In genomic region chr3:89305551-89306325, GRCm38 (mm10) we compare ENCODE assay signal across 15 mouse cellular contexts. TPM values are rescaled to one million over a fixed set of nuclear protein-coding genes. Genes with fewer than 3 reads are reported as not detected.
DNase-seq lines count a peak whose midpoint lies in the region; ATAC-seq and TF ChIP-seq lines count a peak whose summit lies in the region.
"Had no signal": no experiment of that assay in that cellular context is flagged by ENCODE, and none has a peak within 500 bp of the region (broad histone marks: within the 10 kb centered on the region; RNA-seq: fewer than 3 reads in every experiment).

No protein-coding gene starts in this region.

- TF ChIP-seq CTCF in liver, adult 2 months (IDR thresholded peaks at IDR 0.05; ENCODE audit: low read depth, low read length) = no peak

- 21% methylated on average over 8 of the region's 8 CpGs for WGBS in liver, adult 2 months
- 61% methylated on average over 8 of the region's 8 CpGs for WGBS in liver, embryonic 12.5 days (ENCODE audit: insufficient replicate concordance)
- 53% methylated on average over 8 of the region's 8 CpGs for WGBS in embryonic facial prominence, embryonic 13.5 days
- WGBS in hindbrain, embryonic 14.5 days = 80% methylated on average over 8 of the region's 8 CpGs

- ATAC-seq in liver, embryonic 12.5 days = no peak
- no peak for ATAC-seq in embryonic facial prominence, embryonic 13.5 days (ENCODE audit: insufficient number of reproducible peaks, insufficient read depth, low FRiP score, low TSS enrichment, low read depth)
- no peak for ATAC-seq in hindbrain, embryonic 14.5 days (ENCODE audit: low FRiP score)
- ATAC-seq: CD4-positive, CD25-positive, alpha-beta regulatory T cell, adult 4 months; forebrain, embryonic 13.5 days had no signal

- peak; percentile 98 for DNase-seq in liver, adult 2 months (ENCODE audit: extremely low read depth, low read depth, low spot score)
- peak; percentile 92 for DNase-seq in adipocyte (ENCODE audit: low spot score)
- peak; percentile 61 to 72 for DNase-seq in kidney, postnatal 25 days
- no peak for DNase-seq in ovary, postnatal 14 days (ENCODE audit: low spot score)
- DNase-seq in cerebellum, adult 9-11 months = no peak
- DNase-seq in hindbrain, embryonic 14.5 days (ENCODE audit: low spot score) = no peak
- DNase-seq: gastrocnemius, postnatal 14 days; liver, embryonic 13.5 days; right cerebral cortex, postnatal 4 days had no signal

- TF ChIP-seq POLR2A in liver, adult 2 months (IDR thresholded peaks at IDR 0.05; ENCODE audit: extremely low read depth, insufficient read depth, low read length) = 0 out of 2 replicates have a peak, but pooled peaks have one; percentile 29

- H3K4me3 ChIP-seq in liver, adult 2 months (ENCODE audit: insufficient read depth, low read depth, low read length) = no peak overlapping the region
- H3K4me3 ChIP-seq in liver, embryonic 12.5 days = no peak overlapping the region
- no peak overlapping the region for H3K4me3 ChIP-seq in embryonic facial prominence, embryonic 13.5 days
- no peak overlapping the region for H3K4me3 ChIP-seq in hindbrain, embryonic 14.5 days (replicated peaks; ENCODE audit: low read length)
- H3K4me3 ChIP-seq: forebrain, embryonic 13.5 days; heart, embryonic 12.5 days; hindbrain, embryonic 13.5 days; liver, embryonic 13.5 days had no signal

- no peaks in the 10 kb centered on the region for H3K9me3 ChIP-seq in liver, embryonic 12.5 days (replicated peaks)
- H3K9me3 ChIP-seq in embryonic facial prominence, embryonic 13.5 days = no peaks in the 10 kb centered on the region
- H3K9me3 ChIP-seq in hindbrain, embryonic 14.5 days (ENCODE audit: control insufficient read depth, low read length) = no peaks in the 10 kb centered on the region
- H3K9me3 ChIP-seq: forebrain, embryonic 13.5 days; heart, embryonic 12.5 days; hindbrain, embryonic 13.5 days; liver, embryonic 13.5 days had no signal

- peak overlapping the region; percentile 68 for H3K9ac ChIP-seq in liver, adult 2 months (ENCODE audit: low read depth, low read length)
- no peak overlapping the region for H3K9ac ChIP-seq in liver, embryonic 12.5 days
- H3K9ac ChIP-seq in embryonic facial prominence, embryonic 13.5 days = 0 out of 2 replicates have a peak overlapping the region, but pooled peaks have one; percentile 21
- no peak overlapping the region for H3K9ac ChIP-seq in hindbrain, embryonic 14.5 days
- H3K9ac ChIP-seq: forebrain, embryonic 13.5 days; heart, embryonic 12.5 days; hindbrain, embryonic 13.5 days; liver, embryonic 13.5 days had no signal

- no peaks in the 10 kb centered on the region; the same call in 1 of the 2 replicates for H3K79me2 ChIP-seq in liver, adult 2 months (ENCODE audit: control insufficient read depth, insufficient read depth, low read length)

- H3K4me2 ChIP-seq in liver, embryonic 12.5 days = no peak overlapping the region
- H3K4me2 ChIP-seq in embryonic facial prominence, embryonic 13.5 days = no peak overlapping the region
- H3K4me2 ChIP-seq in hindbrain, embryonic 14.5 days (replicated peaks) = no peak overlapping the region
- H3K4me2 ChIP-seq: forebrain, embryonic 13.5 days; heart, embryonic 12.5 days; hindbrain, embryonic 13.5 days; liver, embryonic 13.5 days had no signal

- H3K4me1 ChIP-seq in liver, adult 2 months (ENCODE audit: control insufficient read depth, insufficient read depth, low read length) = peaks cover 30% of the 10 kb centered on the region
- H3K4me1 ChIP-seq in liver, embryonic 12.5 days = no peaks in the 10 kb centered on the region
- H3K4me1 ChIP-seq in embryonic facial prominence, embryonic 13.5 days = peaks cover 16% of the 10 kb centered on the region
- no peaks in the 10 kb centered on the region for H3K4me1 ChIP-seq in hindbrain, embryonic 14.5 days (replicated peaks; ENCODE audit: control insufficient read depth, insufficient read depth, low read length)
- H3K4me1 ChIP-seq: forebrain, embryonic 13.5 days; heart, embryonic 12.5 days had no signal

- H3K27me3 ChIP-seq in liver, adult 2 months (ENCODE audit: control insufficient read depth, insufficient read depth, low read length) = no peaks in the 10 kb centered on the region
- peaks cover 33% of the 10 kb centered on the region for H3K27me3 ChIP-seq in liver, embryonic 12.5 days (replicated peaks)
- H3K27me3 ChIP-seq in embryonic facial prominence, embryonic 13.5 days = no peaks in the 10 kb centered on the region
- no peaks in the 10 kb centered on the region for H3K27me3 ChIP-seq in hindbrain, embryonic 14.5 days (ENCODE audit: control insufficient read depth, insufficient read depth, low read length)
- H3K27me3 ChIP-seq: forebrain, embryonic 13.5 days had no signal

- peak overlapping the region; percentile 98 for H3K27ac ChIP-seq in liver, adult 2 months (replicated peaks; ENCODE audit: insufficient read depth, low read depth, low read length)
- no peak overlapping the region for H3K27ac ChIP-seq in liver, embryonic 12.5 days
- peak overlapping the region; percentile 0; the same call in 1 of the 2 replicates for H3K27ac ChIP-seq in embryonic facial prominence, embryonic 13.5 days
- no peak overlapping the region for H3K27ac ChIP-seq in hindbrain, embryonic 14.5 days
- H3K27ac ChIP-seq: forebrain, embryonic 13.5 days; hindbrain, embryonic 13.5 days; liver, embryonic 13.5 days had no signal

- H3K36me3 ChIP-seq in liver, adult 2 months (ENCODE audit: control insufficient read depth, insufficient read depth, low read length) = no peaks in the 10 kb centered on the region
- no peaks in the 10 kb centered on the region for H3K36me3 ChIP-seq in liver, embryonic 12.5 days
- H3K36me3 ChIP-seq in embryonic facial prominence, embryonic 13.5 days = no peaks in the 10 kb centered on the region
- no peaks in the 10 kb centered on the region for H3K36me3 ChIP-seq in hindbrain, embryonic 14.5 days (replicated peaks; ENCODE audit: control insufficient read depth, insufficient read depth)
- H3K36me3 ChIP-seq: heart, embryonic 12.5 days; hindbrain, embryonic 13.5 days; liver, embryonic 13.5 days had no signal

RNA-seq across cellular contexts. Expression of gene Efna3, which starts 17.0 kb away (rescaled TPM):
- not detected in 2 replicates for total RNA-seq in liver, adult 2 months (2014; rRNA removed)
- polyA plus RNA-seq in liver, adult 2 months (2012; rRNA removed) = not detected in 2 replicates
- 0.65 and 1.0 TPM in 2 replicates for polyA plus RNA-seq in liver, embryonic 12.5 days (2016; fragmentation: Nextera tagmentation; extraction: Ambion mirVana)
- polyA plus RNA-seq in embryonic facial prominence, embryonic 13.5 days (2015; fragmentation: Nextera tagmentation; extraction: Ambion mirVana) = 22.6 and 26.6 TPM in 2 replicates
- 62.5 and 70.3 TPM in 2 replicates for polyA plus RNA-seq in hindbrain, embryonic 14.5 days (2014; fragmentation: Nextera tagmentation; extraction: Ambion mirVana)
- total RNA-seq: gastrocnemius, postnatal 14 days had no signal
- polyA plus RNA-seq: CD4-positive, CD25-positive, alpha-beta regulatory T cell, adult 4 months had no signal

RNA-seq across cellular contexts. Expression of gene Efna1, which starts 24.8 kb away (rescaled TPM):
- total RNA-seq in liver, adult 2 months (2014; rRNA removed) = 22.1 and 35.2 TPM in 2 replicates
- polyA plus RNA-seq in liver, adult 2 months (2012; rRNA removed) = 73.1 and 73.4 TPM in 2 replicates
- polyA plus RNA-seq in liver, embryonic 12.5 days (2016; fragmentation: Nextera tagmentation; extraction: Ambion mirVana) = 5.2 and 5.3 TPM in 2 replicates
- polyA plus RNA-seq in embryonic facial prominence, embryonic 13.5 days (2015; fragmentation: Nextera tagmentation; extraction: Ambion mirVana) = 40.7 and 43.1 TPM in 2 replicates
- polyA plus RNA-seq in hindbrain, embryonic 14.5 days (2014; fragmentation: Nextera tagmentation; extraction: Ambion mirVana) = 9.4 and 10.8 TPM in 2 replicates
- polyA plus RNA-seq: CD4-positive, CD25-positive, alpha-beta regulatory T cell, adult 4 months had no signal

RNA-seq across cellular contexts. Expression of gene Efna4, which starts 32.1 kb away (rescaled TPM):
- not detected in 2 replicates for total RNA-seq in liver, adult 2 months (2014; rRNA removed)
- polyA plus RNA-seq in liver, adult 2 months (2012; rRNA removed) = 0.06 and 0.27 TPM in 2 replicates
- 2.1 and 2.3 TPM in 2 replicates for polyA plus RNA-seq in liver, embryonic 12.5 days (2016; fragmentation: Nextera tagmentation; extraction: Ambion mirVana)
- polyA plus RNA-seq in embryonic facial prominence, embryonic 13.5 days (2015; fragmentation: Nextera tagmentation; extraction: Ambion mirVana) = 46.5 and 50.1 TPM in 2 replicates
- 4.4 and 4.9 TPM in 2 replicates for polyA plus RNA-seq in hindbrain, embryonic 14.5 days (2014; fragmentation: Nextera tagmentation; extraction: Ambion mirVana)
- polyA plus RNA-seq: CD4-positive, CD25-positive, alpha-beta regulatory T cell, adult 4 months had no signal

RNA-seq across cellular contexts. Expression of gene Slc50a1, which starts 35.4 kb away (rescaled TPM):
- 6.4 and 7.0 TPM in 2 replicates for total RNA-seq in liver, adult 2 months (2014; rRNA removed)
- polyA plus RNA-seq in liver, adult 2 months (2012; rRNA removed) = 36.3 and 41.2 TPM in 2 replicates
- 19.3 and 21.6 TPM in 2 replicates for polyA plus RNA-seq in liver, embryonic 12.5 days (2016; fragmentation: Nextera tagmentation; extraction: Ambion mirVana)
- 67.4 and 68.6 TPM in 2 replicates for polyA plus RNA-seq in embryonic facial prominence, embryonic 13.5 days (2015; fragmentation: Nextera tagmentation; extraction: Ambion mirVana)
- polyA plus RNA-seq in hindbrain, embryonic 14.5 days (2014; fragmentation: Nextera tagmentation; extraction: Ambion mirVana) = 36.0 and 38.8 TPM in 2 replicates

RNA-seq across cellular contexts. Expression of gene Adam15, which starts 44.1 kb away (rescaled TPM):
- total RNA-seq in liver, adult 2 months (2014; rRNA removed) = 1.4 and 2.6 TPM in 2 replicates
- polyA plus RNA-seq in liver, adult 2 months (2012; rRNA removed) = 4.7 and 5.4 TPM in 2 replicates
- polyA plus RNA-seq in liver, embryonic 12.5 days (2016; fragmentation: Nextera tagmentation; extraction: Ambion mirVana) = 14.1 and 14.5 TPM in 2 replicates
- polyA plus RNA-seq in embryonic facial prominence, embryonic 13.5 days (2015; fragmentation: Nextera tagmentation; extraction: Ambion mirVana) = 50.8 and 52.6 TPM in 2 replicates
- 40.8 and 44.0 TPM in 2 replicates for polyA plus RNA-seq in hindbrain, embryonic 14.5 days (2014; fragmentation: Nextera tagmentation; extraction: Ambion mirVana)

Comparison
In these comparisons a context has a peak if more than half of its experiments do, and no peak if none do; other contexts are left out.
1. H3K27ac ChIP-seq: peak in liver, adult 2 months (single experiment) and embryonic facial prominence, embryonic 13.5 days (single experiment); none in liver, embryonic 12.5 days (single experiment) and hindbrain, embryonic 14.5 days (single experiment).
2. H3K9ac ChIP-seq: peak in liver, adult 2 months (single experiment) and embryonic facial prominence, embryonic 13.5 days (single experiment); none in liver, embryonic 12.5 days (single experiment) and hindbrain, embryonic 14.5 days (single experiment).
3. DNase-seq: peak in liver, adult 2 months (single experiment), adipocyte (single experiment) and kidney, postnatal 25 days (2 of 2); none in ovary, postnatal 14 days (single experiment), cerebellum, adult 9-11 months (single experiment) and hindbrain, embryonic 14.5 days (single experiment).
4. RNA of gene Efna3, which starts 17.0 kb away (polyA plus RNA-seq): 62.5 to 70.3 TPM in hindbrain, embryonic 14.5 days and 22.6 to 26.6 TPM in embryonic facial prominence, embryonic 13.5 days; 0.65 to 1.0 TPM in liver, embryonic 12.5 days and not detected in liver, adult 2 months; every median in the first group is over 10 times any median in the second.